Mouse (Mus musculus): ENCODE measurements at regions not wholly inside any gene's neighbourhood (a gene's known extent, or its start where the extent isn't known, plus 50 kb on each side); places are given as distances from the start of the nearest gene placed in this dataset.
A peak's percentile ranks its signal among the peaks of the same experiment; 100 is the strongest.
"Not testable (repeated sequence)": the region's sequence is repeated elsewhere in the genome, so short reads cannot be mapped to it uniquely, and the experiment has no call there.

- DNase-seq (ENCODE audit: low read depth, low spot score): no peak
These were observed 69.7 kb upstream of the Akr1c12 start for GRCm38 (mm10) chr13:4348890-4349289.

- DNase-seq (ENCODE audit: low read depth, low spot score): peak; percentile 4
These were observed 71.4 kb upstream of the Akr1c12 start for GRCm38 (mm10) chr13:4350601-4351000.

- DNase-seq (ENCODE audit: low read depth, low spot score): not testable (repeated sequence)
These were observed 57.5 kb upstream of the Akr1c6 start for GRCm38 (mm10) chr13:4376654-4377053.

Data from WW6 (cell line).